Mouse (Mus musculus) colon, adult 2 months (tissue): Measurements from ENCODE around the gene Cbx5. TPM values are rescaled to one million over a fixed set of nuclear protein-coding genes. Genes with fewer than 3 reads are reported as not detected.

Experiments
- polyA plus RNA-seq: library from polyadenylated mRNA; depleted of rRNA; stranded (reverse); fragments of >200 nt; gene quantifications from 2 replicates; pipeline ENCODE4 v1.2.3, GENCODE M21; 2012; rRNA removed

The Cbx5 gene
- polyA plus RNA-seq, result 4.0 and 6.1 TPM in 2 replicates

DNA sequence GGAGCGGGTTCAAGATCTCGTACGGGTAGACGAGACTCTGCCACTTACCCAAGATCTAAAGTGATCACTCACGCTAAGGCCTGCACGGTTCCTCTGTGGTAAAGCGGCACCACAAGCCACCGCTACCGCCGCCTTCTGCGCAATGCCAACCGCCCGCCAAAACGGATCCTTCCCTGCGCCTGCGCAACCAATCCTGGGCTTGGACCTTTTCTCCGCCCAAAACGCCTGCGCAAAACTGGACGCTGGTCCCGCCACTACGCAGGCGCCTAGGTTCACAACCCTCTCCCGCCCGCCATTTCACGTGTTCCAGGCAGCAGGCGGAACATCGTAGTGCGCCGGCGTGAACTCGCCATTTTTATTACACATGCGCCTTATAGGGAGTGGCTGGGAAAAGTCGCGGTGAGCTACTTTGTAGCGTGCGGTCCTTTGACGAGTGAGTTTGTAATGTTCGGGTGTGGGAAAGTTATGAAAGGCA is at the start of gene Cbx5:
Gene Cbx5 (minus strand): TSS at position 132 of the 475 bp plus-strand sequence.

DNA sequence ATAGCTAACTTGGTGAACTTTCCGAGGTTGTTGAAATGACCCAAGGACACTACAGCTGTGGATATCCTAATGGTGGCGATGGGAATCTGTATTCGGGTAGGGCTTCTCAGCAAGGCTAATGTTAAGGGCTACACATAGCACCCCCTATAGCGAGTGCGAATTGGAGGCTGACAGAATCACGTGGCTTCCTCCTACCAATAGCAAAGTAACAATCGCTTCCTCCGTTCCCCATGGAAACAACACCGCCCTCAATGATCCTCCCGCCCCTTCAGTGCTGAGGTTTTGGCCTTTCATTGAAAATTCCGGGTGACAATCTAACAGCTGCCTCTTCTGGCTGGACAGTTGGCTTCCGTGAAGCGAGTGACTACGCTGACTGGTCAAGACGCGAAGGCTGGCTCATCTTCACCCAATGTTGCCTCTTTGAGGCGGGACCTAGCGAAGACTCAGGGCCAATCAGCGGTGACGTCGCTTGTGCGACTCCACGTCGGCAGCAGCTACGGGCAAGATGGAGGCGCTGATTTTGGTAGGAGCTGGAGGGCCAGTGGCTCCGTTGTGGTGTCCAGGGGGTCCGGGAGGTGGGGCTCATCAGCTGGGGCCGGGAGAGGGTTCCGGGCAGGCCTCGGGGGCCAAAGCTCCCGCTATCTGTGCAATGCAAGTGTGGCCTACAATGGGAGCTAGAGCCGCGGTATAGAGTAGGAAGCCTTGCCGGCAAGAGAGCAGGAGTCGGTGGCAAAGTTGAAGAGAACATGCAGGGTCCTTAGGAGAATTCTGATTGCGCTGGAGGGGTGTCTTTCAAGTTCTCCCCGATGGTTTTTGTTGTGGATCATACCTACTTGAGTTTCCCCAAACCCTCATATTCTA is 33.0 kb upstream of the Cbx5 start, which contains the start of gene Copz1:
Gene Copz1 (plus strand): TSS at position 296 of the 861 bp plus-strand sequence.

DNA sequence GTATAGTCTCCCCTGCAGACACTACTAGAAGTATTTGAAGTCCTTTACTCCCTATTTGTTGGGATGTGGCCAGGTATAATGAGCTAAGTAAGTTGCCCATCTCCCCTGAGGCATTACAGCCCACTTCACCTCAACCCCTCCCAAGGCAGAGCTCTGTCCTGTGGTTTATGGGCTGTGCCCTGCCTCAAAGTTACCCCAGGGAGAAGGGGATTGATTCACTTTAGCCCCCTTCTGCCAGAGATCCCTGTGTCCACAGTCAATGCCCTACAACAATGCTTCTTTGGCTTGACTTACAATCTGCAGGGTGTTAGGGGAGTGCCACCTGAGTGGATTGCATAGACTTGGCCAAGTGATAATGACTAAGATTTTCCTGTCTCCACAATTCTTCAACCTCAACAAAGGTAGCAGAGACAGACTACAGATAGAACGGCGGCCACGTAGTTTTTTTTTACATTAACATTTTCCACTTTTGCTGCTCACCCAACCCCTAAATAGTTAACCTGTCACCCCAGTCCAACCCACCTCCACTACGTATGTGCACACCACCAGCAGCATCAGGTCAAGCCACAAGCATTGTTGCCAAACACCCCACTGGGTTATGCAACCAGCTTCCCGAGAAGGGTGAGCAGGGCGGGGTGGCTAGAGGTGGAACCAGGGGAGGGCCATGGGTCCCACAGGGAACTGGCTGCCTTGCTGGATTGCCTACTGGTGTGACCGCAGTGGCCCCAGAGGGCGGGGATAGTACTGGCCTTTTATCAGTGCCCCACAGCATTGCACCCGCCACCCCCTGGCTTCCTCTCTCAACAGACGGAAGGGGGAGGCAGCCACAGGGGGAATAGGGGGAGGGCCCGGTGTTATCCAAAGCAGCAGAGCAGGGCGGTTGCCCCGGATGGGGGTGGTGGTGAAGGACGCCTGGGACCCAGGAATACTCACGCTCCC is 18.4 kb upstream of the Cbx5 start, which contains the start of gene Nfe2:
Gene Nfe2 (minus strand): TSS at position 614 of the 939 bp plus-strand sequence.

DNA sequence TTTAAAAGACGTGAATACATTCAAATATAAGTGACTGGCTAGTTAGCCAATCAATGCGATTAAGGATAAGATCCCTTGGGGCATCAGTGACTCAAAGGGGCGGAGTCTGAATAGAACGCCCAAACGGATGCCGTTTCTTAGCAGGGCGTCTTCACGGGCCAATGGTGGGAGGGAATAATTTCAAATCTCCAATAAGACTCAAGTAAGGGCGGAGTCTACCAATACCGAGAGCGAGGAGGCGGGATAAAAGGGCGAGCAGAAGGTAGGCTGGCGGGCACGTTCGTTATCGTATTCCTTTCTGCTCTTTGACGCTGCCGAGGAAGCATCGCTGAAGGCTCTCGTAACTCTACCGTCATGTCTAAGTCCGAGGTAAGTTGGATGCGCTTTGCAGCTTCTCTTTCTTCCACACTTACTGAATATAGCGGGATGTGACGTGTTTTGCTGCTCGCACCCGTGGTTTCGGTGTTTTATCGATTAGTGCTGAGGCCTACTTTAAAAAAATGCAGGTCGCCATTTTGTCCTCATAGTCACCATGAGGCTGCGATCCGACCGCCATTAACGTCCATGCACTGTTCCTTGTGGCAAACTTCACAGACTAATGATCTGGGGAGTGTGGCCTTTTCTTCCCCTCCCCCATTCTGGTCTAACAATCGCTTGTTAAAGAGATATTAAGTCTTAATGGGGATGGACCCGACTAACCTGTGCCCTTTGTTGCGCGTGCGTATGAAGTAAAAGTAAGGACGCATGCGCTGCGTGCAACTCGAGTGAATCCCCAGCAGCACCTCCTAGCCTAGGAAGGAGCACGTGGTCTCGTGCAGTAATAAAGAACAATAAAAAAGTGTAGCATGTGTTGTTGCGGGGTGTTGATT is 778 bp upstream of the Cbx5 start, which contains the start of gene Hnrnpa1:
Gene Hnrnpa1 (plus strand): TSS at position 273 of the 869 bp plus-strand sequence.

DNA sequence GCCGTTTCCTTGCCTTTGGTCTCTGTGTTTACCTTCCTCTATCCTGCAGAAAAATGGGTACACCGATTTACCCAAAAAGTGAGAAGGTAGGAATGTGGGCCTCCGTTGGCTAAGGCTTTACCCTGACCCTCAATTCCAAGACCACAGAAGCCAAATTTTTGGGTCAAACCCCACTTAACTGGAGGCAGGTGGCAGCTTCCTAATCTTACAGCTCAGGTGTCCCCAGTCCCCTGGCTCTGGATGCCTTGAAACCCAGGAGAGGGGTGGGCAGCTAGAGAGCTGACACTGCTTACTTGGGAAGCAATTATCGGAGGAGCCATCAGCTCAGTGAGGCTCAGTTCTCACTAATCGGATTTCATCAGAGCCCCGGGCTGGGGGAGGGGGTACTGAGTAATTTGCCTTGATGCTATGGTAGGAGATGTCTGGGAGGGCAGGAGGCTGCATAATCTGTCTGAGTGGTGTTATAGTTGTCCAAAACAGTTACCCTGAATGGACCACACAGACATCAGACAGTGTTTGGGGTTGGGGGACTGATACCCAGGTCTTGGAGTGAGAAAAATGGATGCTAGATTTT is 72.5 kb downstream of the Cbx5 start, which contains the start of gene Smug1:
Gene Smug1 (minus strand): TSS at position 51 of the 574 bp plus-strand sequence.

Other genes with a start within 250 kb of the Cbx5 start
- gene Hoxc8, start 249.2 kb downstream of the Cbx5 start, polyA plus RNA-seq, result 0.16 TPM in 1 of 2 replicates, not detected in the other
- gene Hoxc6, start 241.6 kb downstream of the Cbx5 start, polyA plus RNA-seq, result 0.27 and 0.45 TPM in 2 replicates
- gene Hoxc4, start 220.9 kb downstream of the Cbx5 start, polyA plus RNA-seq, result 0.13 and 0.25 TPM in 2 replicates
- 23.5 and 24.3 TPM in 2 replicates for gene Smug1, start 72.7 kb downstream of the Cbx5 start, polyA plus RNA-seq
- gene Hnrnpa1, start 616 bp upstream of the Cbx5 start, polyA plus RNA-seq, result 27.9 and 34.6 TPM in 2 replicates
- 0.53 and 1.0 TPM in 2 replicates for gene Nfe2, start 18.6 kb upstream of the Cbx5 start, polyA plus RNA-seq
- gene Copz1, start 32.9 kb upstream of the Cbx5 start, polyA plus RNA-seq, result 65.9 and 72.6 TPM in 2 replicates
- 0.08 TPM in 1 of 2 replicates, not detected in the other for gene Gpr84, start 70.8 kb upstream of the Cbx5 start, polyA plus RNA-seq
- gene Zfp385a, start 100.3 kb upstream of the Cbx5 start, polyA plus RNA-seq, result 11.3 and 13.0 TPM in 2 replicates
- 43.2 and 54.4 TPM in 2 replicates for gene Itga5, start 126.9 kb upstream of the Cbx5 start, polyA plus RNA-seq
- not detected in 2 replicates for gene Gtsf1, start 190.7 kb upstream of the Cbx5 start, polyA plus RNA-seq
- gene Gtsf2, start 208.7 kb upstream of the Cbx5 start, polyA plus RNA-seq, result not detected in 2 replicates
- gene Nckap1l, start 214.0 kb upstream of the Cbx5 start, polyA plus RNA-seq, result 3.6 and 3.9 TPM in 2 replicates